Mouse (Mus musculus): ENCODE measurements at regions not wholly inside any gene's neighbourhood (a gene's known extent, or its start where the extent isn't known, plus 50 kb on each side); places are given as distances from the start of the nearest gene placed in this dataset.
"Not testable (repeated sequence)": the region's sequence is repeated elsewhere in the genome, so short reads cannot be mapped to it uniquely, and the experiment has no call there.

DNA sequence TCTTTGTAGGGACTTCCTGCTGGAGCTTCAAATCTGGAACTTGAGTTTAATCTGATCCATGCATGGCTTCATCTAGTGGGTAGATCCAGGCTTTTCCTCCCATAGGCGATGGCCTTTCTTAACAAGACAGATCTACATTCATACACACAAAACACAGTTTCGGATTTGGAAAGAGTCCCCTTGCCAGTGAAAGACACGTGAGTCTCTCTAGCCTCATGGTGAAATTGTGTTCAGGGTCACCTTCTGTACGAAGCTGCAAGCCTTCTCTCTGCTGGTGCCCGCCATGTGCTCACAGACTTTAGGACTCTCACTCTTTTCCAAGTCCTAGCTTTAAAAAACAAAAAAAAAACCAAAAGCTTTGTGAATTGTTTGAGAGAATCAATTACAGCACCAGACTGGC is 51.4 kb upstream of the Dlx2 start:
- DNase-seq (ENCODE audit: low spot score) = no peak

DNA sequence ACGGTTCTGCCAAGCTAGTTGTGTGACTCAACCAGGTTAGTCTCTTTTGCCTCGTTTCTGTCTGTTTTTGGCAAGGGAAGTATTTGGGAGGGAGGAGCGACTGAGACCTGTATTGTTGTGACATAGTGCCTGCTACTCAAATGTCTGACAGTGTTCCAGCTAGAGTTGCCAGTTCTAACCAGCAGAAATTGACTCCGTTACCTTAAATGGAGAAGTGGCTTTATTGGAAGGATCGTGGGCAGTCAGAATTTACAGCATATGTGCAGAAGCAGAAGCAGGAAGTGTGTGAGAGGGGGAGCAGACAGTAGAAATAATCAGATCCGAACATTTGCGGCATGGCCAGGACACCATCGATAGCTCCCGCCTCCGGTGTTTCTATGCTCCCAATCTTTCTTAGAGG is 51.8 kb upstream of the Dlx2 start:
- DNase-seq (ENCODE audit: low spot score) = no peak

DNA sequence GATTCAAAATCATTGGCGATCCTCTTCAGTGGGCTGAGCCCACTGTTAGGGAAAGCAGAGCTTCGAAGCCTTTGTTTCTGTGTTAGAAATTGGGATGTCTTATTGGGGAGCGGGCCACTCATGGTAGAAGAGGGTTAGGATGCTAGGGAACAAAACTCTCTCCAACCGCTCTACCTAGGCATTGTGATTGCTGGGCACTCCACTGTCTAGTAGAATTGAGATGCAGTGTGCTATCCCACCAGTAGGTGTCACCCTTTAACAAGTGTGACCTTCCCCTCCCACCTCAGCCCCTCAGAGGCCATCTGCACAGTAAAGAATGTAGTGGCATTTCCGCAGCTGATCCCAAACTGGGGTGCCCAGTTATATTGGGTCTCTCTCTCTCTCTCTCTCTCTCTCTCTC is 52.2 kb upstream of the Dlx2 start:
- peak; percentile 36 for DNase-seq (ENCODE audit: low spot score)

DNA sequence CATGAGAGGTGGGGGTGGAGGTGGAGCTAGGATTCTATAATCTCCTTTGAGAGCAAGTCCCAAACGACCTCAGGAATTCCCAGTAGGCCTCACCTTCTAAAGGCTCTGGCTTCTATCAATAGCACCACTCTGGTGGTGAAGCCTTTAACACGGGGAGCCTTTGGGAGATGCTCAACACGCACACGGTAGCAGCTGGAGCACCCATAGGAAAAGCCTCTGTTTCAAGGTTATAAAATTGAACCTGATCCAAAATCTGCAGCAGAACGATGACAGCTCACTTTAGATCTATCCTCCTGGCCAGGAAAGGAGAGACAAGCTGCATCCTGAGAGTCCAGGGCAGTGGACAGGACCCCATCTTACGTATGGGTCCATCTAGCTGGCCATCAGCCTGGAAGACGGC is 53.7 kb upstream of the Dlx2 start:
- no peak for DNase-seq (ENCODE audit: low spot score)

DNA sequence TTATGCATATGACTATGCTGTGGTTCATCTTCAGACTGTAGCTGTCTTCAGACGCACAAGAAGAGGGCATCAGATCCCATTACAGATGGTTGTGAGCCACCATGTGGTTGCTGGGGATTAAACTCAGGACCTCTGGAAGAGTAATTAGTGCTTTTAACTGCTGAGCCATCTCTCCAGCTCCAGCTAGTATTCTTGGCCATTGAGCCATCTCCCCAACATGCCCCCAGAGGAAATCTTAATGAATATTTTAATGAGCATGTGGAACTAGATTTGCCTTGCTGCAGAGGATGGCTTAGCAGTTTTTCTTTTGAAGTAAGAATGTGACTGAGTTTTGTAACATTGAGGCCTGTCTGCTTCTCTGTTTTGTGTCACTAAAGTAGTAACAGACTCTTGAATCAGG is 54.4 kb upstream of the Dlx2 start:
- DNase-seq (ENCODE audit: low spot score) = no peak

DNA sequence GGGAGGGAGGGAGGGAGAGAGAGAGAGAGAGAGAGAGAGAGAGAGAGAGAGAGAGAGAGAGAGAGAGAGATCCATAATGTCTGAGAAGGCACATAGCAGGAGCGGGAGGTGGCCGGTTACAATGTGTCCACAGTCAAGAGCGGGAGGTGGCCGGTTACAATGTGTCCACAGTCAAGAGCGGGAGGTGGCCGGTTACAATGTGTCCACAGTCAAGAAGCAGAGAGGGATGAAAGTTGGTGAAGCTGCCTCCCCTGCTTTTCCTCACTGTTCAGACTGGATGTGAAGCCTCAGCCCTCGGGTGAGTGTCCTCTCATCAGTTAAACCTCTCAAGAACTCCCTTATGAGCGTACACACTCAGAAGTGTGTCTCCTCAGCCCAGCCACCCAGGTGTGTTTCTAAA is 57.2 kb upstream of the Dlx2 start:
- not testable (repeated sequence) for DNase-seq (ENCODE audit: low spot score)

DNA sequence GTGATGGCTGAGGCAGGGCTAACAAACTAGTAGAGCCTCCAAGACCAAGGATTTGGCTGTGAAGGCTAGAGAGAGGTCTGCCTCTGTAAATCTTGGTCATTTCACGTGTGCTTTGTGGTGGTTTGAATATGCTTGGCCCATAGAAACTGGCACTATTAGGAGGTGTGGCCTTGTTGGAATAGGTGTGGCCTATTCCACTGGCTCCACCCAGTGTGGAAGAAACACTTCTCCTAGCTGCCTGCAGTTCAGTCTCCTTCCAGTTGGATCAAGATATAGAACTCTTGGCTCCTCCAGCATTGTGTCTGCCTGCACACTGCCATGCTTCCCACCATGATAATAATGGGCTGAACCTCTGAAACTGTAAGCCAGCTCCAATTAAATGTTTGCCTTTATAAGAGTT is 59.1 kb upstream of the Dlx2 start:
- DNase-seq (ENCODE audit: low spot score) = no peak

DNA sequence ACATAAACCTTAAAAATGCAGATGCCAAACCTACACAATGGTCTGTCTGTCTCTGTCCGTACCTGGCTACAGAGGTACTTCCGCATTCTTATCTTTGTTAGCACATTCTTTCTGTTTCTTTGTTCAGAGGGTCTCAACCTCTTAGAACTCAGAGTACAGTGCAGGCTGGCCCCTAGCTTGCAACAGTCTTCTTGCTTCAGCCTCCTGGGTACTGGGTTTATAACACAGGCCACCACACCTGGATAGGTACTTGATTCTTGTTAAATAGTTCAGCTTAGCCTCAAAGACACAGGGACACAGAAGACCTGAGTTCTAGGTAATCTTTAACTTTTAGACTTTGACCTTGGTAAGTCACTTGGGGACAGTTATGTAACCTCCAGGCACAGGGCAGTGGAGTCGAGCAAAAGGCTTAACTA is 60.5 kb upstream of the Dlx2 start:
- DNase-seq (ENCODE audit: low spot score) = no peak

DNA sequence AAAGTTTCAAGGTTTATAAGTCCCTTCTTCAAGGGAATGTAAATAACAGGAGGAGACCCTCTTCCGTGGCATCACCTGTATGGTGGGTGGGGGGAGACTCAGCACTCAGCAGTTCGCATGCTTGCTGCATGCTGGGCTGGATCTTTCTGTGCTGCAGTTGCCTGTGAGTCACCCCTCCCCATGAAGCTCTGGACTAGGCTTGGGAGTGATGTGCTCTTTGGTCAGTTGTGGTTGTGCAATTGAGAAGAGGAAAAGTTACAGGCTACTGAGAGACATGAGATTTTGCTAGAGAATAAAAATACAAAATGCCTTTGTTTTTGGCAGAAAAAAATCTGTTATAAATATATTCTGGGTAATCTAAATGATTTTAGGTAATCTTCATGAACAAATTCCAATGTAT is 66.7 kb upstream of the Dlx2 start:
- DNase-seq (ENCODE audit: low spot score) = no peak

DNA sequence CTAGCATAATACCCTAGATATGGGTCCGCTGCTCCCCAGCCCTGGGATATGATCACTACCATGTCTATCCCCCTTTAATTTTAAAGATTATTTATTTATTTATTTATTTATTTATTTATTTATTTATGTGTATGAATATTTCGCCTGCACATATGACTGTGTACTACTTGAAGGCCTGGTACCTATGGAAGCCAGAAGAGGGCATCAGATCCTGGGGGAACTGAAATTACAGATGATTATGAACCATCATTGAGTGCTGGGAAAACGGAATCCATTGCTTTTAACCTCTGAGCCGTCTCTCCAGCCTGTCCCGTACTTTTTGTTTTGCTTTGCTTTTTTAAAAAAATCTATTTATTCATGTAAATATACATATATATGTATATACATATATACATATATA is 70.0 kb upstream of the Dlx2 start:
- DNase-seq (ENCODE audit: low spot score) = no peak

DNA sequence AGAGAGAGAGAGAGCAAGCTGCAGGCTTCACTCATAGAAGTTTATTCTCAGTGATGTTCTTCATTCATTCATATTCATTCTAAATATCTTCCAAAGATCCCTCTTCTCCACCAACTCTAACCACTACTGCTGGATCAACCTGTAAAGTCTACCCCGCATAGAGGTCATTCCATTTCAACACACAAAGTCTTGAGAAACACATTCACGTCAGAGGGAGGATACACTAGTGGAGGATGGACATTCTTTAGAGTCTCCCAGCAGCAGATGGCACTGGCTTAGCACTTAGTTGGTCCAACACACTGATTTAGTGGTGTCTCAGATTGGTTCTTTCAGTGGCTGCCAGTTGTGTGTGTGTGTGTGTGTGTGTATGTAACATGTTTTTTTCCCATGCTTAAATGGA is 74.9 kb upstream of the Dlx2 start:
- DNase-seq (ENCODE audit: low spot score) = no peak

DNA sequence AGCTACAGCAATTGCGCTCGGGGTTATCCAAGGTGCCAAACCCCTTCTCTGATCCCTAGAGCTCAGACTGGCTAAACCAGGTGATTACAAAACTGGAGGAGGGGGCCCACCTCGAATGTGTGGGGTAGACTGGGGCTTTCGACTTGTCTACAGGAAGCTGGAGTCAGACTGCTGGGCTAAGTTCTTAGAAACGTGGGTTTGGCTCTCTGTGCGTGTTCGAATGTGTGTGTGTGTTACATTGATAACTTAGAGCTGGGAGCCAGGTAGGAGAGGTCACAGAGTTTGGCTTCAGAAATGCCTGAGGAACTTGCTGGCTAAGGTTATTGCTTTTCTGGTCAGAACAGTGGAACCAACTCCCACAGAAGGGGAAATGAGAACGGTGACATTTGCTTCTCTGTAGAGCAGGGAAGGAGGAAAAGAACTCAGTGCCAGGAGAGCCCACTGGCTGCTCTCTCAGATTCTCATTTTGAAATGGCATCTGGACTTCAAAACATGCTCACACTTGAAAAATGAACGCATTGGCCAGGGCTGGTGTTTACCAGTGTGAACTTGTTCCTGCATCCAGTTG is 76.1 kb upstream of the Dlx2 start:
- DNase-seq (ENCODE audit: low spot score) = no peak

DNA sequence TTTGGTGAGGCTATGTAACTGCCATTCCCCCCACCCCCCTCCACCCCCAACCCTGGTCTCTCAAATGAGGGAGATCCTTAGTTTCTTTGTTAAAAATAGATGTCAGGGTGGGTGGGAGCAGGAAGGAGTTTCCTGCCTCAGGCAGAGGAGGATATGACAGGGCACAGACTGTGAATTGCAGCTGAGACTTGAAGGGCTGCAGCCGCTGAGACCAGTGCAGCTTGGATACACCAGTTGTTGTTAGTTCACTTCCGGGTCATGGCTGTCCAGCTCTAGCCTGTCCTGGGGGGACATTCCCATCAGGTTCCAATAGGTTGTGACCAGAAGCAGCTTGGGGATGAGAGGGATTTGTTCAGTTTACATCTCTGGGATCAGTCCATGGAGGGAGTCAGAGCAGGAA is 76.6 kb upstream of the Dlx2 start:
- no peak for DNase-seq (ENCODE audit: low spot score)

DNA sequence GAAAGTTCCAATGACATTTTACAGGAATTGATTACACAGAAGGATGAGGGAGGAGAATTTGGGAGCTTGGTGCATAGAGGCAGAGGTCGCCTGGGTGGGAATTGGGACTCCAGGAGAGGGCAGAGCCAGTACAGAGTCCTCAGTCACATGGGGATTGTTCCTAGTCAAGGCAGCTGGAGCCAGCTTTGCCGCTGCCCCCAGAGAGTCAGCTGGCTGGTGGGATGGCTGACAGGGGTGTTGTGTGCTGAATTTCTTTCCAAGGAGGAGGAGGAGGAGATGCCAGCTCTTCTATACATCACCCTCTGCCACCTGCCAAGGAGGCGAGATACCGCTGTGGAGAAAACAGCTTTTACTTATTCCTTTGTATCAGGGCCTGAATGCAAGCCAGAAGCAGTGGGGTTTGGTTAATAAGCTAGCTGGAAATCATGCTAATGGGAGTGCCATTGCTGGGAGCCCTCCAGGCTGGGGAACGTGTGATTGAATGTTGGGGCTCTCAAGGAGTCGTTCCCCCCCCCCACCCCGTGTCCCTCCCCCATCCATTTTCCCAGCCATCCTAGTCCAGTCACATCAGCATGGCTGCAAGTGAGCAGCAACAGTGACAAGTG is 78.8 kb upstream of the Dlx2 start:
- DNase-seq (ENCODE audit: low spot score) = no peak

DNA sequence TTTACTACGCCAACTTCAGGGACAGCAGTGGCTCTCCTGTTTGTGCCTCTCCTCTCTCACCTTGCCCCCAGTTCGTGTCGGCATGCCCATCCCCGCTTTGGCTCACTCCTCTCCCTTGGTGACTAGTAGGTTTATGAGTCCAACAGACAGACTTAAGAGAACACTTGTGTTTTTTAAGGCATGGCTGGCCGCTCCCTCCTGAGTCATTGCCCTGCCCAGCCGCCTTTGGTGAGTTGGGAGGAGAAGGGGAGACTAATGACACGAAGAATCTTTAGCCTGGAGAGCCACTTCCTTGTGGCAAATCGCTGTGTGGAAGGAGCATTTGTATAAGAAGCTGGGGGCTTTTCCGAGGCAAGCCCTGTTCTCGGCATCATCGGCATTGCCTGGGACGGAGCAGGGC is 79.8 kb upstream of the Dlx2 start:
- no peak for DNase-seq (ENCODE audit: low spot score)

DNA sequence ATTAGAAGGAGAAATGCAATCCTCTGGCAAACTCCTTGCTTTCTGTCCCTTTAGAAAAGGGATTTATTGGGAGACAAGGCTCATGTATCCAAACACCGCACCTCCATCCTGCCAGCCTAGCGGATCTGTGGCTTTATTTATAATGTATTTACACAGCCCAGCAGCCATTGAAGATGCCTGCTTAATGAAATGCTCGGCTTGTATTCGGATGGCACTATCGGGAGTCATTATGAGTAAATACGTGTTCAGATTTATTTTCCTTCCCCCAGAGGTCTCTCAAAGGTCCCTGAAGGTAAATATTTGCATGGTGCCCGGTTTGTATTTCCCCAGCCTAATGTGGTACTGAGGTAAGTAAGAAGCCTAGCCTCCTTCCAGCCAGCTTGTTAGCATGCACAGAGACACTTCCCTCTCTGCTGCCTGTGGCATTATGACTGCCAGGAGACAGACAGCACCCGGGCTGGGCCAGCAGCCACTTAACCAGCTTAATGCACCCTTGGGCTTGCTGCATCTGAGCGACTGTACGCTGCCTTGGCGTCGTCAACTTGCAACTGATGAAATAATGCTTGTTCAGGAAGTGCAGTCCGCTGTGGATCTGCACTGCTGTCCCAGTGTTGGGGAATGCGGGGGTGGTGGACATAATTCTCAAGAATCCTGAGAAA is 80.7 kb upstream of the Dlx2 start:
- no peak for DNase-seq (ENCODE audit: low spot score)

DNA sequence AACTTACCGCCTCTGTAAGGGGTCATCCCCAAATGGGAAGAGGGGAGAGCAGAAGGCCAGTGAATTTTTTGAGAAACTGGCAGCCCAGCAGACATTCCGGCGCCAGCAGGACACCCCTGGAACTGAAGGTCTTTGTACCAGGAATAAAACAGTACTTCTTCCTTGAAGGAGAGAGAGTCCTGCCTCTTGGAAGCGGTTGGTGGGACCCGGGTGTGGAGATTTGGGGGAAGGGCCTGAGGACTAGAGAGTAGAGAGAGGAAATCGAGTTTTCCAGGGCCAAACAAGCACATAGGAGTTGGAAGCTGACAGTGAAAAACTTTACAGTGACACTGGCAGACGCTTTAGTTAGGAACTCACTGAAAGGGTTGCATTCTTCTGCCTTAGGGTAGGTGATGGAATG is 82.3 kb upstream of the Dlx2 start:
- DNase-seq (ENCODE audit: low spot score) = no peak

DNA sequence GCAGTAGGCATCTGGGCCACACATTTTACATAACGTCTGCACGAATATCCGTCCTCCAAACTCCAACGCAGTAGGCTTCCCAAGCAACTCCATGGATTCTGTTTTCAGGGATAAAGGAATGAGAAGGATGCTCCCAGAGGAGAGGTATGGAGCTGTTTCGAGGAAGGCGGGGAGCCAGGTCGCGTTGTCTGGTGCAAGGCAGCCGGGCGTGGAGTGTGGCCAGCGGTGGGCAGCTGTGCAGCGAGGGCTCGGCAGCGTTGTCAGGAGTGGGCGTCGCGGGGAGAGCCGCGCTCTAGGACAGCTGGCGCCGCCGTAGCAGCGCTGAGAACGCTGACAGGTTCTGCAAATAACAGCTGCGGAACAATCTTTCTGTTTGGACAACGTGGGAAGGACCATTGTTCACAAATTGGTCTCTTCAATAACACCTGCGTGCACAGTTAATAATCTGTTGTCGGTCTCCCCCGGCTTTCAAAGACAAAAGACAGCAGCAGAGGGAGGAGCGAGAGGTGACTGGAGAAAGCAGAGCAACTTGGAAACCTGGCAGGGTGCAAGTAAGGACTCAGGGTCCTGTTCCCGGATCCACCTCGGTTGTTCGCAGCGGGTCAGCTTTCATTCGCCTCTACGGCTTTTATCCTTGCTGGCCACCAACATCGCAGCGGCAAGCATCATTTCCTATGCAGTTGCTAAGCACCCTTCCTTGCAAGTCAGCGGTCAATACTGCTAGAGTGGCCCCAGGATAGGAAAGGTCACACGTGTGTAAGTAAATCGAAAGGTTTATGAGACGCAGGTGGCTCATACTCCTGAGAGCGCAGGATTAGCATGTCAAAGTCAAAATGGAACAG is 83.0 kb upstream of the Dlx2 start:
- DNase-seq (ENCODE audit: low spot score) = no peak

DNA sequence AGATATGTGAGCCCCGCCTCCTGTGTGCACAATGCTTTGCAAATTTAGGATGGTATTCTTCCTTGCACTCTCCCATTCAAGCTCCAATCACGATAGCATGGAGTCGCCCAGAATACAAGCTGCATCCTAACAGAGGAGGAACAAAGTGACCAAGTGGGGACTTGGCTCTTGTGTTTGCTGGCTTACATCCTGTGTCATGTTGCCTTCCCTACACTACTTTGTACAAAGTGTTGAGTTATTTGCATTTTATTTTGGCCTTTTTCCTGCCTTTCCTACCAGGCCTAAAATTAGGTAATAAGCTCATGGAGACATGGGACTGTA is 83.5 kb upstream of the Dlx2 start:
- DNase-seq (ENCODE audit: low spot score) = no peak

DNA sequence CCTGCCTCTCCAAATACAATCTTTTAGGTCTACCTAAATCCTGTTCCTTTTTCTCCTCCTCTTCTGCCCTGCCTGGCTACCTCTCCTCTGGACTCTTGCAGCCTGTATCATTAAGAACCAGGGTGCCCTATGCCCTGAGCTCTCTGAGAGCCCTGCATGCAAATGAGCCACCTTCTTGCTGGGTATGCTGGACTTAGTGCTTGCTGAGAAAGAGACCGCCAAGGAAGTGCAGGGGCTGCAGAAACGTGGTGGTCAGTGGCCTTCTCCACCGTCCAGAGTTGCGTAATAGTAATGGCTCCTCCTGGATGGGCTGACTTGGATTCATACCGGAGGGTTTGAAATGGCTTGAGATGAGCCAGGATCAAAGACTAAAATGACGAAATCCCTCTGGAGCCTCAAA is 86.9 kb upstream of the Dlx2 start:
- no peak for DNase-seq (ENCODE audit: low spot score)

DNA sequence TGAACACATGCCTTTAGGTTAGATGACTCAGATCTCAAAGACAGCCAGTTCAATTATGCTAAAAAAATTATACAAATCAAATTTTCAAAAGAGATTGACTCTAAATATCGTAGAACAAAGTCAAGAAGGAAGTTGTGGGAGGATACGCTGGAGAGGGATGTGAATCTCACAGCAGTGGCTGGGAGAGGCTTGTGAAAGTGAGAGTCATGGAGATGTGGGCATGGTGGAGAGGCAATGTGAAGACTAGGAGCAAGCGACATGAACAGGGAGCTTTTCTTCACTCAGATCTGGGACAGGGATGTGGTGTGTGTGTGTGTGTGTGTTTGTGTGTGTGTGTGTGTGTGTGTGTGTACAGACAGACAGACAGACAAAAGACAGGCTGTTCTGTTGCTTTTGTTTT is 87.9 kb upstream of the Dlx2 start:
- DNase-seq (ENCODE audit: low spot score) = no peak

DNA sequence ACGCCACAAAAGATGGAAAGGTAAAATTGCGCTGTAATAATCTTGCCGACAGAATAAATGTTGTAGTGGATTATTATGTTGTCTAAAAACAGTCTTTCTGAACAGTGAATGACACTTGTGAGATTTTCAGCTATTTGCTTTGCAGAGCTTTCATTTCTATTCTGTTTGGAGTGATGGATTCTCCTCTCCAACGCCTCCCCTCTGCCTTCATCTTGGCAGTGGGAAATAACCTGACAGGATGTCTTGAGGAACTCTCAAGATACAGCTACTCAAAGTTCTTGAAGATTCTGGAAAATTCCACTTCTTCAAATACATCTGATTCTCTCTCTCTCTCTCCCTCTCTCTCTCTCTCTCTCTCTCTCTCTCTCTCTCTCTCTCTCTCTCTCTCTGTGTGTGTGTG is 89.6 kb upstream of the Dlx2 start:
- DNase-seq (ENCODE audit: low spot score) = no peak

DNA sequence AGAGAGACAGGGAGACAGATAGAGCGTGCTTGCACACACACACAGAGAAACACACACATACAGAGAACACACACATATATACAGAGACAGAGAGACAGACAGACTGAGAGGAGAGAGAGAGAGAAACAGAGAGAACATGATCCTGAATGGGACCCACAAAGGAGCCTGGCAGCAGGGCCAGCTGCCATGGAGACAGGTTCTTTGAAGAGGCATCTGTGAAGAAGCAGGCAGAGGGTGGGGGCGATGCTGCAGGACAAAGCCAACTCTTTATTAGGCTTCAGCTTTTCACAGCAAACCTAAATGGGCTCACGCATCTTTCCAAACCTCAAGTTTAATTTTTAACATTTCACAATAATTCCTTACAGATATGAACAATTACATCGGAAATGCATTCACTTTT is 90.0 kb upstream of the Dlx2 start:
- DNase-seq (ENCODE audit: low spot score) = no peak
